Mouse (Mus musculus): ENCODE data around the gene Uqcc1. TPM values are rescaled to one million over a fixed set of nuclear protein-coding genes. Genes with fewer than 3 reads are reported as not detected.
"Not testable (repeated sequence)": the region's sequence is repeated elsewhere in the genome, so short reads cannot be mapped to it uniquely, and the experiment has no call there.

Gene Uqcc1
- polyA plus RNA-seq, 1 experiment = 9.6 TPM

GRCm38 (mm10) chr2:155837961-155838360, 92.1 kb downstream of the Uqcc1 start:
- Histone ChIP-seq H3K4me3 (ENCODE audit: low read depth, low read length) (no peak overlapping the region), H3K36me3 (ENCODE audit: control insufficient read depth, insufficient read depth, low read length) (no peaks in the 10 kb centered on the region), H3K27ac (ENCODE audit: insufficient read depth, low read depth, low read length) (no peak overlapping the region), H3K4me1 (ENCODE audit: control insufficient read depth, insufficient read depth, insufficient read length, low read length) (peaks cover 20% of the 10 kb centered on the region), H3K27me3 (ENCODE audit: control insufficient read depth, insufficient read depth, low read length) (no peaks in the 10 kb centered on the region)
- TF ChIP-seq CTCF (IDR thresholded peaks at IDR 0.05; ENCODE audit: extremely low read depth, insufficient read length, insufficient replicate concordance, low read depth, low read length) (no peak), POLR2A (IDR thresholded peaks at IDR 0.05; ENCODE audit: low read depth, low read length) (no peak)
- WGBS = 19% methylated on average over 3 of the region's 3 CpGs

DNA sequence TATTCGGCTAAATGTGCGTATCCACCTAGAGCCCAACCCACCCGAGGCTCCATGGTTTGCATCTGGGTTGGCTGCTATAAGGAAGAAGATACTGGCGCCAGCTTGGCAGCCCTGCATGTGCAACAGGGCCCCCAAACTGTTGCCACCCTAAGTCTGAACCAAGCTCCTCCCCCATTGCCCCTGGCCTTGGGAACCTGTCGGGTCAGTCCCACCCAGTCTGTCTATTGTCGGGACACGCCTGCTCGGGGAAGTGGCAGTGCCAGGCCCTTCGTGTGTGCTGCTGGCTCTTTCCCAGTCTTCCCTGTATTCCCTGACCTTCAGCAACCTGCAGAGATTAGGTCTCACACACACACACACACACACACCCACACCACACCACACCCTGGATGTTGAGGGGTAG, 95.4 kb downstream of the Uqcc1 start, which contains the start of gene Fam83c:
Gene Fam83c, minus strand, starts transcription at position 123 of the 400 bp plus-strand sequence.
- 29% methylated on average over 9 of the region's 9 CpGs for WGBS
- peaks cover 23% of the 10 kb centered on the region for H3K4me1 ChIP-seq (ENCODE audit: control insufficient read depth, insufficient read depth, insufficient read length, low read length)
- no peaks in the 10 kb centered on the region for H3K27me3 ChIP-seq (ENCODE audit: control insufficient read depth, insufficient read depth, low read length)
- no peak within 1 kb of the TSS for H3K27ac ChIP-seq (ENCODE audit: insufficient read depth, low read depth, low read length)
- peak within 1 kb of the TSS; percentile 7; the same call in 1 of the 2 replicates for H3K4me3 ChIP-seq (ENCODE audit: low read depth, low read length)
- no peaks in the 10 kb centered on the region for H3K36me3 ChIP-seq (ENCODE audit: control insufficient read depth, insufficient read depth, low read length)
- no peak for TF ChIP-seq POLR2A (IDR thresholded peaks at IDR 0.05; ENCODE audit: low read depth, low read length)
- no peak for TF ChIP-seq CTCF (IDR thresholded peaks at IDR 0.05; ENCODE audit: extremely low read depth, insufficient read length, insufficient replicate concordance, low read depth, low read length)

GRCm38 (mm10) chr2:155832087-155832486, 98.0 kb downstream of the Uqcc1 start:
- not testable (repeated sequence) for H3K36me3 ChIP-seq (ENCODE audit: control insufficient read depth, insufficient read depth, low read length); H3K27ac ChIP-seq (ENCODE audit: insufficient read depth, low read depth, low read length); H3K4me3 ChIP-seq (ENCODE audit: low read depth, low read length); H3K27me3 ChIP-seq (ENCODE audit: control insufficient read depth, insufficient read depth, low read length)
- H3K4me1 ChIP-seq (ENCODE audit: control insufficient read depth, insufficient read depth, insufficient read length, low read length) = peaks cover 23% of the 10 kb centered on the region
- 79% methylated on average over 1 of the region's 1 CpGs for WGBS

- no peaks in the 10 kb centered on the region for H3K27me3 ChIP-seq (ENCODE audit: control insufficient read depth, insufficient read depth, low read length)
Measured at GRCm38 (mm10) chr2:155831302-155831701, 98.8 kb downstream of the Uqcc1 start.

GRCm38 (mm10) chr2:155830841-155831240, 99.3 kb downstream of the Uqcc1 start:
- TF ChIP-seq POLR2A (IDR thresholded peaks at IDR 0.05; ENCODE audit: low read depth, low read length) (no peak), CTCF (IDR thresholded peaks at IDR 0.05; ENCODE audit: extremely low read depth, insufficient read length, insufficient replicate concordance, low read depth, low read length) (no peak)

More at GRCm38 (mm10) chr2:155831302-155831701, 98.8 kb downstream of the Uqcc1 start:
- peaks cover 23% of the 10 kb centered on the region for H3K4me1 ChIP-seq (ENCODE audit: control insufficient read depth, insufficient read depth, insufficient read length, low read length)
- no peak overlapping the region for H3K4me3 ChIP-seq (ENCODE audit: low read depth, low read length)
- H3K27ac ChIP-seq (ENCODE audit: insufficient read depth, low read depth, low read length) = no peak overlapping the region
- TF ChIP-seq CTCF (IDR thresholded peaks at IDR 0.05; ENCODE audit: extremely low read depth, insufficient read length, insufficient replicate concordance, low read depth, low read length) (peak; percentile 12; the same call in 1 of the 2 replicates), POLR2A (IDR thresholded peaks at IDR 0.05; ENCODE audit: low read depth, low read length) (no peak)
- H3K36me3 ChIP-seq (ENCODE audit: control insufficient read depth, insufficient read depth, low read length) = no peaks in the 10 kb centered on the region
- WGBS = 45% methylated on average over 9 of the region's 9 CpGs

GRCm38 (mm10) chr2:155826630-155827424, 103.3 kb downstream of the Uqcc1 start, which contains the start of gene Eif6:
Gene Eif6 (minus strand): TSS chr2:155826925.
- Histone ChIP-seq H3K4me3 (ENCODE audit: low read depth, low read length) (peak within 1 kb of the TSS; percentile 83), H3K27ac (ENCODE audit: insufficient read depth, low read depth, low read length) (peak within 1 kb of the TSS; percentile 97)

More at GRCm38 (mm10) chr2:155830841-155831240, 99.3 kb downstream of the Uqcc1 start:
- no peak overlapping the region for H3K27ac ChIP-seq (ENCODE audit: insufficient read depth, low read depth, low read length)
- peaks cover 23% of the 10 kb centered on the region for H3K4me1 ChIP-seq (ENCODE audit: control insufficient read depth, insufficient read depth, insufficient read length, low read length)
- WGBS = 89% methylated on average over 8 of the region's 8 CpGs
- no peaks in the 10 kb centered on the region for H3K27me3 ChIP-seq (ENCODE audit: control insufficient read depth, insufficient read depth, low read length)
- H3K4me3 ChIP-seq (ENCODE audit: low read depth, low read length) = no peak overlapping the region
- no peaks in the 10 kb centered on the region for H3K36me3 ChIP-seq (ENCODE audit: control insufficient read depth, insufficient read depth, low read length)

GRCm38 (mm10) chr2:155825904-155826629, 104.0 kb downstream of the Uqcc1 start:
- WGBS = under 1% methylated on average over 52 of the region's 52 CpGs
- H3K27ac ChIP-seq (ENCODE audit: insufficient read depth, low read depth, low read length) = peak overlapping the region; percentile 97
- H3K27me3 ChIP-seq (ENCODE audit: control insufficient read depth, insufficient read depth, low read length) = no peaks in the 10 kb centered on the region
- H3K36me3 ChIP-seq (ENCODE audit: control insufficient read depth, insufficient read depth, low read length) = peaks cover 33% of the 10 kb centered on the region
- TF ChIP-seq POLR2A (IDR thresholded peaks at IDR 0.05; ENCODE audit: low read depth, low read length) = peak; percentile 29; the same call in 1 of the 2 replicates
- TF ChIP-seq CTCF (IDR thresholded peaks at IDR 0.05; ENCODE audit: extremely low read depth, insufficient read length, insufficient replicate concordance, low read depth, low read length) = no peak
- peak overlapping the region; percentile 83 for H3K4me3 ChIP-seq (ENCODE audit: low read depth, low read length)
- peaks cover 7% of the 10 kb centered on the region; the same call in 1 of the 2 replicates for H3K4me1 ChIP-seq (ENCODE audit: control insufficient read depth, insufficient read depth, insufficient read length, low read length)

More at GRCm38 (mm10) chr2:155826630-155827424, 103.3 kb downstream of the Uqcc1 start, which contains the start of gene Eif6:
- H3K4me1 ChIP-seq (ENCODE audit: control insufficient read depth, insufficient read depth, insufficient read length, low read length) = peaks cover 7% of the 10 kb centered on the region; the same call in 1 of the 2 replicates
- peaks cover 27% of the 10 kb centered on the region for H3K36me3 ChIP-seq (ENCODE audit: control insufficient read depth, insufficient read depth, low read length)
- 1% methylated on average over 27 of the region's 27 CpGs for WGBS
- no peak for TF ChIP-seq CTCF (IDR thresholded peaks at IDR 0.05; ENCODE audit: extremely low read depth, insufficient read length, insufficient replicate concordance, low read depth, low read length)
- TF ChIP-seq POLR2A (IDR thresholded peaks at IDR 0.05; ENCODE audit: low read depth, low read length) = peak; percentile 90
- no peaks in the 10 kb centered on the region for H3K27me3 ChIP-seq (ENCODE audit: control insufficient read depth, insufficient read depth, low read length)

All from small intestine, adult 2 months (tissue).